ENCODE assay signal across 8 mouse cellular contexts in genomic region chr12:117756010-117756409, GRCm38 (mm10). TPM values are rescaled to one million over a fixed set of nuclear protein-coding genes. Genes with fewer than 3 reads are reported as not detected.
DNase-seq lines count a peak whose midpoint lies in the region; ATAC-seq and TF ChIP-seq lines count a peak whose summit lies in the region.
"Had no signal": no experiment of that assay in that cellular context is flagged by ENCODE, and none has a peak within 500 bp of the region (broad histone marks: within the 10 kb centered on the region; RNA-seq: fewer than 3 reads in every experiment).

No protein-coding gene starts in this region.

- no peaks in the 10 kb centered on the region for H3K27me3 ChIP-seq in midbrain, postnatal 0 days (ENCODE audit: insufficient read depth, low read length)
- no peaks in the 10 kb centered on the region for H3K27me3 ChIP-seq in midbrain, embryonic 16.5 days (ENCODE audit: control insufficient read depth, insufficient read depth, low read depth, low read length)
- no peaks in the 10 kb centered on the region for H3K27me3 ChIP-seq in heart, embryonic 15.5 days
- H3K27me3 ChIP-seq in lung, embryonic 14.5 days (ENCODE audit: insufficient read depth, low read length), result no peaks in the 10 kb centered on the region
- H3K27me3 ChIP-seq in forebrain, postnatal 0 days (ENCODE audit: insufficient read depth, low read length), result no peaks in the 10 kb centered on the region
- H3K27me3 ChIP-seq in forebrain, embryonic 14.5 days (replicated peaks; ENCODE audit: control insufficient read depth, insufficient read depth, low read length), result no peaks in the 10 kb centered on the region
- H3K27me3 ChIP-seq: hindbrain, embryonic 13.5 days had no signal

- TF ChIP-seq CTCF in midbrain, postnatal 0 days (IDR thresholded peaks at IDR 0.05), result peak; percentile 25
- no peak for TF ChIP-seq CTCF in lung, embryonic 14.5 days (IDR thresholded peaks at IDR 0.05; ENCODE audit: low read depth)
- TF ChIP-seq CTCF in forebrain, postnatal 0 days (IDR thresholded peaks at IDR 0.05; ENCODE audit: low read depth), result no peak

- H3K9me3 ChIP-seq in midbrain, postnatal 0 days (ENCODE audit: low read length), result no peaks in the 10 kb centered on the region
- H3K9me3 ChIP-seq in midbrain, embryonic 16.5 days (replicated peaks; ENCODE audit: control insufficient read depth, low read length, poor library complexity, severe bottlenecking), result no peaks in the 10 kb centered on the region
- H3K9me3 ChIP-seq in heart, embryonic 15.5 days (replicated peaks), result no peaks in the 10 kb centered on the region
- H3K9me3 ChIP-seq in lung, embryonic 14.5 days (ENCODE audit: low read depth, low read length), result no peaks in the 10 kb centered on the region
- H3K9me3 ChIP-seq in forebrain, postnatal 0 days (ENCODE audit: low read length), result no peaks in the 10 kb centered on the region
- H3K9me3 ChIP-seq in forebrain, embryonic 14.5 days (replicated peaks; ENCODE audit: control insufficient read depth, low read length), result no peaks in the 10 kb centered on the region
- H3K9me3 ChIP-seq: hindbrain, embryonic 13.5 days had no signal

- H3K4me2 ChIP-seq in midbrain, postnatal 0 days (ENCODE audit: low read depth, low read length, poor library complexity, severe bottlenecking), result no peak overlapping the region
- H3K4me2 ChIP-seq in midbrain, embryonic 16.5 days (ENCODE audit: low read length), result no peak overlapping the region
- H3K4me2 ChIP-seq in heart, embryonic 15.5 days, result no peak overlapping the region
- no peak overlapping the region for H3K4me2 ChIP-seq in lung, embryonic 14.5 days
- H3K4me2 ChIP-seq in forebrain, postnatal 0 days (ENCODE audit: low read depth), result no peak overlapping the region
- H3K4me2 ChIP-seq in forebrain, embryonic 14.5 days (ENCODE audit: low read length), result no peak overlapping the region
- H3K4me2 ChIP-seq: hindbrain, embryonic 13.5 days had no signal

- 79% methylated on average over 7 of the region's 7 CpGs for WGBS in midbrain, postnatal 0 days
- WGBS in midbrain, embryonic 16.5 days, result 84% methylated on average over 7 of the region's 7 CpGs
- WGBS in heart, embryonic 15.5 days, result 24% methylated on average over 7 of the region's 7 CpGs
- WGBS in lung, embryonic 14.5 days, result 26% methylated on average over 7 of the region's 7 CpGs
- 71% methylated on average over 7 of the region's 7 CpGs for WGBS in forebrain, postnatal 0 days
- 77% methylated on average over 7 of the region's 7 CpGs for WGBS in forebrain, embryonic 14.5 days

- no peak overlapping the region for H3K27ac ChIP-seq in midbrain, postnatal 0 days (ENCODE audit: low read depth, low read length)
- no peak overlapping the region for H3K27ac ChIP-seq in midbrain, embryonic 16.5 days (ENCODE audit: low read length)
- peak overlapping the region; percentile 60 for H3K27ac ChIP-seq in heart, embryonic 15.5 days
- no peak overlapping the region for H3K27ac ChIP-seq in lung, embryonic 14.5 days (ENCODE audit: low read depth)
- H3K27ac ChIP-seq in forebrain, postnatal 0 days (ENCODE audit: low read depth, low read length), result no peak overlapping the region
- no peak overlapping the region for H3K27ac ChIP-seq in forebrain, embryonic 14.5 days (ENCODE audit: low read depth, low read length)
- H3K27ac ChIP-seq: hindbrain, embryonic 13.5 days had no signal

- H3K4me3 ChIP-seq in midbrain, postnatal 0 days (ENCODE audit: low read depth, low read length), result no peak overlapping the region
- no peak overlapping the region for H3K4me3 ChIP-seq in midbrain, embryonic 16.5 days (ENCODE audit: low read depth, low read length)
- H3K4me3 ChIP-seq in heart, embryonic 15.5 days, result no peak overlapping the region
- H3K4me3 ChIP-seq in lung, embryonic 14.5 days (ENCODE audit: low read depth, low read length), result no peak overlapping the region
- no peak overlapping the region for H3K4me3 ChIP-seq in forebrain, postnatal 0 days (ENCODE audit: low read depth, low read length)
- H3K4me3 ChIP-seq in forebrain, embryonic 14.5 days (ENCODE audit: low read depth, low read length), result no peak overlapping the region
- H3K4me3 ChIP-seq: hindbrain, embryonic 13.5 days had no signal

- no peaks in the 10 kb centered on the region for H3K4me1 ChIP-seq in midbrain, postnatal 0 days (ENCODE audit: insufficient read depth, low read length)
- H3K4me1 ChIP-seq in midbrain, embryonic 16.5 days (ENCODE audit: control insufficient read depth, insufficient read depth, low read length), result peaks cover 18% of the 10 kb centered on the region
- H3K4me1 ChIP-seq in heart, embryonic 15.5 days (replicated peaks), result peaks cover 31% of the 10 kb centered on the region
- no peaks in the 10 kb centered on the region for H3K4me1 ChIP-seq in lung, embryonic 14.5 days (ENCODE audit: insufficient read depth)
- H3K4me1 ChIP-seq in forebrain, postnatal 0 days (ENCODE audit: insufficient read depth), result peaks cover 7% of the 10 kb centered on the region
- H3K4me1 ChIP-seq in forebrain, embryonic 14.5 days (ENCODE audit: control insufficient read depth, insufficient read depth, low read length), result peaks cover 6% of the 10 kb centered on the region

- peaks cover 25% of the 10 kb centered on the region for H3K36me3 ChIP-seq in midbrain, postnatal 0 days (ENCODE audit: insufficient read depth, low read length)
- peaks cover 17% of the 10 kb centered on the region; the same call in 1 of the 2 replicates for H3K36me3 ChIP-seq in midbrain, embryonic 16.5 days (ENCODE audit: control insufficient read depth, insufficient read depth, low read length)
- no peaks in the 10 kb centered on the region for H3K36me3 ChIP-seq in heart, embryonic 15.5 days
- H3K36me3 ChIP-seq in lung, embryonic 14.5 days (ENCODE audit: insufficient read depth), result no peaks in the 10 kb centered on the region; the same call in 1 of the 2 replicates
- H3K36me3 ChIP-seq in forebrain, postnatal 0 days (ENCODE audit: insufficient read depth), result peaks cover 31% of the 10 kb centered on the region
- H3K36me3 ChIP-seq in forebrain, embryonic 14.5 days (ENCODE audit: control insufficient read depth, insufficient read depth, low read length), result peaks cover 8% of the 10 kb centered on the region; the same call in 1 of the 2 replicates

- H3K9ac ChIP-seq in midbrain, postnatal 0 days (replicated peaks; ENCODE audit: low read length, poor library complexity, severe bottlenecking), result no peak overlapping the region
- H3K9ac ChIP-seq in midbrain, embryonic 16.5 days (ENCODE audit: low read depth, low read length), result no peak overlapping the region
- H3K9ac ChIP-seq in heart, embryonic 15.5 days, result no peak overlapping the region
- H3K9ac ChIP-seq in lung, embryonic 14.5 days, result no peak overlapping the region
- no peak overlapping the region for H3K9ac ChIP-seq in forebrain, postnatal 0 days
- no peak overlapping the region for H3K9ac ChIP-seq in forebrain, embryonic 14.5 days (ENCODE audit: low read length)
- H3K9ac ChIP-seq: hindbrain, embryonic 13.5 days had no signal

- no peak for ATAC-seq in midbrain, postnatal 0 days (ENCODE audit: low FRiP score)
- ATAC-seq in midbrain, embryonic 16.5 days, result no peak
- peak; percentile 60; the same call in 1 of the 2 replicates for ATAC-seq in heart, embryonic 15.5 days (replicated peaks; ENCODE audit: insufficient number of reproducible peaks, insufficient read depth, low FRiP score, low read depth)
- ATAC-seq in lung, embryonic 14.5 days (ENCODE audit: insufficient read depth), result peak; percentile 33; the same call in 1 of the 2 replicates
- ATAC-seq in forebrain, postnatal 0 days, result no peak
- no peak for ATAC-seq in forebrain, embryonic 14.5 days

- DNase-seq in midbrain, postnatal 0 days (ENCODE audit: low spot score), result no peak
- DNase-seq in lung, embryonic 14.5 days, result peak; percentile 34
- no peak for DNase-seq in cerebellum, postnatal 14 days
- DNase-seq in forebrain, postnatal 0 days, result no peak
- DNase-seq in forebrain, embryonic 14.5 days (ENCODE audit: low spot score), result no peak

RNA-seq across cellular contexts. Expression of gene Cdca7l, which starts 48.1 kb away (rescaled TPM):
- 1.3 and 2.5 TPM in 2 replicates for total RNA-seq in midbrain, postnatal 0 days (2014; rRNA removed)
- 1.8 and 2.2 TPM in 2 replicates for polyA plus RNA-seq in midbrain, postnatal 0 days (2015; fragmentation: Nextera tagmentation; extraction: Ambion mirVana)
- 3.6 and 4.8 TPM in 2 replicates for polyA plus RNA-seq in midbrain, embryonic 16.5 days (2015; fragmentation: Nextera tagmentation; extraction: Ambion mirVana)
- polyA plus RNA-seq in heart, embryonic 15.5 days (2015; fragmentation: Nextera tagmentation; extraction: Ambion mirVana), result 10.0 and 19.0 TPM in 2 replicates
- polyA plus RNA-seq in lung, embryonic 14.5 days (2014; fragmentation: Nextera tagmentation; extraction: Ambion mirVana), result 67.7 and 71.5 TPM in 2 replicates
- 2.1 and 4.7 TPM in 2 replicates for total RNA-seq in forebrain, postnatal 0 days (2014; rRNA removed)
- 2.7 and 4.2 TPM in 2 replicates for polyA plus RNA-seq in forebrain, postnatal 0 days (2015; fragmentation: Nextera tagmentation; extraction: Ambion mirVana)
- polyA plus RNA-seq in forebrain, embryonic 14.5 days (2014; fragmentation: Nextera tagmentation; extraction: Ambion mirVana), result 11.1 and 12.6 TPM in 2 replicates

Comparison
In these comparisons a context has a peak if more than half of its experiments do, and no peak if none do; other contexts are left out.
1. ATAC-seq: peak in heart, embryonic 15.5 days (single experiment) and lung, embryonic 14.5 days (single experiment); none in midbrain, postnatal 0 days (single experiment), midbrain, embryonic 16.5 days (single experiment), forebrain, postnatal 0 days (single experiment) and forebrain, embryonic 14.5 days (single experiment).